Mouse (Mus musculus): Measurements from ENCODE around the gene Wdfy1.

The Wdfy1 gene

DNA sequence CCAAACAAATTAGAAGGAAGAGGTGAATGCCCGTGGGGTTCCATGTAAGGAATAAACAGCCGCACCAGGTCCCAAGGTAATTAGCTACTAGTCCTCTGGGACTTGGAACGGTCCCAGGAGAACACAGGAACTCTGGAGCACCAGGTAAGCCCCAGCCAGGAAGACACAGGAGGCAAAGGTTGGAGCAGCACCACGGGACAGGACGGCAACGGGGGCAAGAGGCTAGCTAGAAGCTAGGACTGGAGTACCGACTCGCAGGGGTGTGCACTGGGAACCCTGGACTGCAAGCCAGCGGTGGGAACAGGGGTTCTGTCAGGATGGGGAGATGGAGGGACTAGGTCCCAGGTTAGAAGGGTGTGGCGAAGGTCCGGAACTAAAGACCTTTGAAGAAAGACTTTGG, 15.3 kb downstream of the Wdfy1 start:
- no peak for DNase-seq

DNA sequence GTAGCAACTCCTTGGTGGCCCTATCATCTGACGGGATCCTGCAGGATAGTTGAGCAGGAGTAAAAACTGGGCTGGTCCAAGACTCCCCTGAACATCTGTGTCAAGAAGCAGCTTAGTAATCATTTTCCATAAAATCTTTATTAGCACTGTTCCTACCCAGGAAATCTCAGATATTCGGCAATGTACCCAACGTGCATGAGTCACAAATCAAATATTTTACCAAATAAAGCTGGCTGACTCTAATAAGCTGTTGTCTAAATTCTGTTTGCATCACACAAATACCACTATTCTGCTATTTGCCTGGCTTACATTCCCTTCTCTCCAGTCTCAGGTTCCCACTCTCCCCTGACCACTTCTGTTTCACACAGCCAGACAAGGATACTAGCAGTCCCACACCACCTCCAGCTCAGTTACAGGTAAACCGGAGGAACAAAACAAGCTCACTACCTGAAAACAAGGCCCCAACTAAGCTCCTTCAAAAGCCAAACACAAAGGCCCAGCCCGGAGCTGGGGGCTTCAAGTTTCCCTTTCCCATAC, 16.4 kb downstream of the Wdfy1 start:
- no peak for DNase-seq

DNA sequence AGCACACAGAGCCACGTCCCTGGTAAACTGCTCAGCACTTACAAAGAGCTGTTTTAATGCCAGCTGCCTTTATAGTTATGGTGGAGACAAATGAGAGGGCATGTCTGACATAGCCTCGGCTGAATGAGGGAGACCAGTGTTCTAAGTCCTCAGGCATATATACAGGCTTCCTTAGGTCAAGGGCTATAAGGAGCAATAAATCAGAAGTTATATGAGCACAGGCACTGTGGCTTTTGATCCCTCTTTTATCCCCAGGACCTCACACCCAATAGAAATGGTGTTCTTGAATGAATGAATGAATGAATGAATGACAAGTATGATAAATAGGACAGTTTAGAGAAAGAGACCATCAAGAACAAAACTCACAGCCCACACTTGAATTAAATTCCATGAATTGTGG, 16.9 kb downstream of the Wdfy1 start:
- no peak for DNase-seq

DNA sequence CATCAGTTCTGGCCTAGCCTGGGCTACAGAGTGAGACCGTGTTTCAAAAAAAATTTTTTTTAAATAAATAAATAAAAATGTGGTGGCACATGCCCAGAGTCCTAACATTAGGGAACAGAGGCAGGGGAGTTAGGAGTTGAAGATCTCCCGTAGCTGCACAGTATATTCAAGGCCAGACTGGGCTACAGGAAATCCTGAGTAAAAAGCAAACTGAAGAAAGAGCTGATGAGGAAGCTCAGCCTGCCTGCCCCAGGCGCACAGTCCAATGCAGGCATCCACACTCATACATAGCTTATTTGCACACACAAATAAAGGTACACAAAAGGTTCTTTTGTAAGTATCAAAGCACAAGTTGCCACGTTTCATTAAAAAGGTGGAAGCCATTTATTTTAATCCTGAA, 18.3 kb downstream of the Wdfy1 start:
- no peak for DNase-seq

DNA sequence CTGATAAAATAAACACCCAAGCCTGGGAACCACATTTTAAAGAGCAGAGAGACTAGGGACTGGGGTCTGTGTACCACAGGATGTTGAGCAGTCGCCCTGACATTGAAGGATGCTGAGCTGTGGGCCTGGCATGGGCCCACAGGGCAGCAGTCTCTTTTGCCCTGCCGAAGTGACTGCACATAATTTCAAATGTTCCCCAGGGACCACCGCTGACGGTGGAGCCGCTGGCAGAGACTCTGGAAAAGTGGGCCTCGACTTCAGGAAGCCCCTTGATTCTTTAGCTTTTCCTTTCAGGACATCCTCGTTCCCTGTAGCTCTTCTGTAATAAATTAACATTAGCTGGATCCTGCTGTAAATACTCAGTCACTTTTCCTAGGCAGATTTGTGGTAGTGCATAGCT, 18.8 kb downstream of the Wdfy1 start:
- no peak for DNase-seq

DNA sequence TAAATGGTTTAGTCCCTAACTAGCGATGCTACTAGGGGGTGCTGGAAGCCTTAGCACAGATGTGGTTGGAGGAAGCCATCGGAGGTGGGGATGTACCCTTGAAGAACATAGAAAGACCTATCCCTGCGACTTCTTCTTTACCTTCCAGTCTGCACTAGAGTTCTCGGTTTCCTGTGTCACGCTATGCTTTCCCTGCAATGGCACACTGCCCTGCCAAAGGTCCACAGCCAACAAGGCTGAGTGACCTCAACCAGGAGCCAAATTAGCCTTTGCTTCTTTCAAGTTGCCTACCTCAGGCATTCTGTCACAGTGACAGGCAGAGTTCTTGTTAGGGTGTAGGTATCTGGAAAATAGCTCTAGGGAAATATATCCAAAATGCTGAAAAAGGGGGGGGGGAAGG, 19.5 kb downstream of the Wdfy1 start:
- DNase-seq, result no peak

DNA sequence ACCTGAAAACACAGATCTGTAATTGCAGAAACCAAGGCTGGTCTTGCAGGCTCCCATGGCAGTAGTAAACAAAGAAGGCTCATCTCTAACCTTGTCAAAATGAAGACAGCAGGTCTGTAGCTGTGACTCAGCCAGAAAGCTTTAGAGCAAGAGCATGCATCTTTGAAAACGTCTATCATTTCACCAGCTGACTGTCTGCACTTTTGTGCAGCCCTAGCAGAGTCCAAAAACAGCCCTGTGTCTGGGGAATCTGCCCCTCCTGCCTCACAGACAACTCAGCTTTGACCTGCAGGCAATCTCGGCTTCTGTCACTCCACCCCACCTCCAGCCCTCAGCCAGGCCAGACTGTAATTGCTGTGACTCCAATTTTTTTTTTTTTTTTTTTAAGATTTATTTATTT, 20.6 kb downstream of the Wdfy1 start:
- DNase-seq, result no peak

DNA sequence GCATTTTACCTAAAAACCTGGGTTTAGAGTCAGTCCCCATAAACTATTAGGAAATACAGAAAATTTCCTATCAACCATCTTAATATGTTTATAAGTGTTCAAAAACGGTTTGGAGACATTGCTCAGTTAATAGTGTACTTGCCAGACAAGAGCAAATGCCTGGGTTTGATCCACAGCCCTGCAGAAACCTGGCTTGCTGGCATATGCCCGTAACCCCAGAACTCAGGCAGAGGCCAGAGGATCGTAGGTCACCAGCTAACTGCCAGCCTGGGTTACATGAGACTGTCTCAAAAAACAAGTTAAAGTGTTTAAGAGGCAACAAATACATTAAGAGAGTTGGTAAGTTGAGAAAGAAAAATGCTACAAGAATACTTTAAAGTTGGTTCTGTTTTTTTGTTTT, 21.0 kb downstream of the Wdfy1 start:
- DNase-seq, result no peak

DNA sequence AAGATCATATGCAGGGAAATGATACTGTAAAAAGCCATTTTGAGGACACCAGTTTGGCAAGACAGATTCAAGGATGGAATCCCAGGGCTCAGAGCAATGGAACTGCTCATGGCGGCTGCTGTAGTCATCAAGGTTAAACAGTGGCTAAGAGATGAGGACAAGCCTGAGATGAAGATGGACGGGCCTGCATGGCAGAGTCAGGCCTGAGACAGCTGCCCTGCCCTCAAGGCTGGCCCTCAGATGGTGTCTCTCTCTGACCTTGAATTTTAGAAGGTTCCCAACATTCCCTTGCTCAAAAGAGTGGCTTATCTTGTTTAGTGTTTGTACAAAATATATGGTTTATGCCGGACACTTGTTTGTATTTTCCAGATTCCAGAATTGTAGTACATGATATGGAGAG, 22.5 kb downstream of the Wdfy1 start:
- DNase-seq, result no peak

DNA sequence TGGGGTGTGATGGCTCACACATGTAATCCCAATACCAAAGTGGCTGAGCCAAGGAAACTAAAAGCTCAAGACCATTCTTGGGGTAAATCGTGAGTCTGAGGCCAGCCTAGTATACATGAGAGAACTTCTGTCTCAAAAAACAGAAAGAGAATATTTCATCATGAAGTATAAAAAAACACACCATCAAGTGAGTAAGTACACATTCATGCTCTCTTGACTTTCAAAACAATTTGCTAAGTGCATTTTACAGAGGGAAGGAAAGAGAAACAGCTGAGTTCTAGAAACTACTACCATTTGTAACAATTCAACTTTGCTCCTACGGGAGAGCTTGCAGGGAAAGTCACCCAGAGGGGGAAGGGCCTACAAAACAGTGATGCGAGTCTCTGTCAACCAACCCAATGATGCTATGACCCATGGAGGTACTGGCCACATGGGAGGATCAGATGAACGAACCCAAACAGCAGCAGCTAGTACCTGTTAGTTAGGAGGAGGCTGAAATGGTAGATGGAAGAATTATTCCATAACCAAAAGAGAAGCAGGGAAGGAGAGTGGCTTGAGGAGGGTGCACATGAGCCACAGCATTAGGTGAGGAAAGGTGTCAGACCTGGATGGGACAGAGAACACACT, 23.1 kb downstream of the Wdfy1 start:
- DNase-seq, result no peak

DNA sequence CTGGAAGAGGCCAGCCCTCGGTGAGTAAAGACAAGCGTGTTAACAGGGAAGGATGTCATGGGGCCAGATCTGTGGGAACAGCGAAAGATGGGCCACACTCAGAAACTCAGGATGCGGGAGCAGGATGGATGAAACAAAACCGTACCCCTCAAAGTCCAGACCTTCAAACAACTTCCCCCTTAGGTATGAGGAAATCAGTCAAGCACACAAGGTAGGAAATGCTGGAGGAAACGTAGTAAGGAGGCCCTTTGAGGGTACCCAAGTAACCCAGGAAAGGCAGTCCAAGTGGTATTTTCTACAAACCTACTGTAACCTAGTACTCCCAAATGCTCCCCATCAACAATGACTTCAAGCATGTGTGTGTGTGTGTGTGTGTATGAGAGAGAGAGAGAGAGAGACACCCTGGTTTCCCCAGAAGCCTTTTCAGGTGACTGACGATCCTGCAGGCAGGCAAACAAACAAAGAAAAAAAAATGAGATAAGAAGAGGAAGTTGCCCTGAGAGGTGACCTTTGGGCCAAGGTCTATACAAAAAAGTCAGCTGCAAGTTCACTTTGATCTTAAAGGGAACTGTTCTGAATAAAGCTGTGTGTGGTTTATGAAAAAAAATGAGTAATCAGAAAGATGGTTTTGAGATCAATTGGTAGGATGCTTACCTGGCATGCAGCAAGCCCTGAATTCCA, 23.8 kb downstream of the Wdfy1 start:
- peak; percentile 42 to 48 for DNase-seq

DNA sequence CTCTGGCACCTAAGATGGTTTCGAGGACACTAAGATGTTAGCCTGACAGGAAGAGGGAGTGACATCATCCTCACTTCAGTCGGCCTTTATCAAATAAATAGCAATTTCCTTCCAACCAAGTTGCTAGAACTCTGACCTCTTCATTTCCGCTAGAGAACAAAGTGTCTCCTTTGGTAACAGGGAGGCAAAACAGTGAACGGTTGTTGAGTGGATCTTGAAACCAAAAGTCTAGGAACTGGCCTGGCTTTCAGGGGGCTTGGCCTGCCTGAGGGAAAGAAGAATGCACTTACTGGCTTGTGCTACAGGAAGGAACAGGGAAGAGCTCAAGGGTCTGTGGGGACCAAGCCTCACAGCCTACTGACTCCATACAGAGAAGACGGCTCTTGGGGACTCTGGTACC, 24.8 kb downstream of the Wdfy1 start:
- no peak for DNase-seq

DNA sequence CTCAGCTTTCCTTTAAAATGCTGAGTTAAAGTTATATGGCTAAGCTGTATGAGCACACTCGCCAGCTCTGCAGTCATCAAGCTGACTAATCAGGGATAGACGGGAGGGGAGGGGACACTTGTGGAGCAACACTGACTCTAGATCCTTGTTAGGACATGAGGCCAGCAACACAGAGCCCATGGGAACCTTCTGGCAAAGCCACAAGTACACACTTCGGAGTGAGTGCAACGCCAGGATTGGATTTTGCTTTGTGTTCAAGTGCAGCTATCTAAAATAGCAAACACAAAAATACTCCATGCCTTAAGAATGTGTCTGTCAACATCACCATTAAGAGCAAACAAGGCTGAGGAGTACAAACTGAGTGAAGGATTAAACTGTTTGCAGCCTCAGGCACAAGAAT, 29.9 kb downstream of the Wdfy1 start:
- no peak for DNase-seq

DNA sequence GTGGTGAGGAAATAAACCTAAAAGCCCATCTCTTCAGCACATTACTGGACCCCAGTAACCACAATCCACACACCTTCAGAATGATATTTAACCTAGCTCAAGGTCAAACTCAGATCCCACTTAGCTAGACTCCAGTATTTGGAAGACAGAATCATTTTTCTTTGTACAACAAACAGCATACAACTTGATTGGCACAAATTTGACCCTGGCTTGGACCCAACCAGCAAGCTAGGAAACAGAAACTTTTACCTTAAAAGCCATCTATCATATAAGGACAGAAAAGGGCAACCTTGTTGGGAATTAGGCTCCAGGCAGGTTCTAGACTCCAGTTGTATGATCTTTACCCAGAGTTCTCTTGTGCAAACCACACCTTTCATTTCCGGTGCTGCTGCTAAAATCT, 32.6 kb downstream of the Wdfy1 start:
- DNase-seq, result no peak

DNA sequence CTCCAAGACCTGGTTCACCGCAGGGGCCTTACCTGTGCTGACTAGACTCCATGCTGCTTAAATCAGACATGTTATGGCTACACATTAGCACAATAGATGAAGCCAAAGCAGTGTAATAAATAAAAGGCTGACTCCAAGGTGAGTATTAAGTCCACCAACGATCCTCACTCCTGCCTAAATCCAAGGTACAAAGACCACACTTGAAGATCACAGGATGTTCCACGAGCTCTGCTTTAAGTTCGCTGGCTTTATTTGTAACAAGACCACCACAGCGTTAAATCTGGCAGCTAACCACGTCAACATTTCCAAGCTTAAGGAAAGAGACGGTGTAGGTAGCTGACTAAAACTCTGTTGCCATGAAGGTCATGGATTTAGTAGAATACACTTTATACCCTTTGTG, 33.0 kb downstream of the Wdfy1 start:
- no peak for DNase-seq

DNA sequence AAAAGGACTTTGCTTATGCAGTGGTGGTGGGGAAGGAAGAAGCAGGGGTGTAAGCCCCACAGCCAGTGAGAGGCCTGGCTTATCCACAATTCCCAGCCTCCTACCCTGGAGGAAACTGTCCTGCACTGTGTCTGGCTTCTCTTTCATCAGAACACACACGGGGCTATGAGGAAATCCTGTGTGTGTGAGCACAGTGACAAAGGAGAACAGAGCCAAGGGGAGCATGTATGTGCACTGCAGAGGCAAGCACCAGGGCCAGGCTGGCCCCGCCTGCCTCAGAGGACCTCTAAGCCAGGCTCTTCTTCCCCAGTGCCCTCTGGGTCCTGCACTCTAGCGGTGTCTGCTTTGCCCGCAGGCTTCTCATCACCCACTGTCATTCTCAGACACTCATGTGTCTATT, 34.9 kb downstream of the Wdfy1 start:
- DNase-seq, result no peak

DNA sequence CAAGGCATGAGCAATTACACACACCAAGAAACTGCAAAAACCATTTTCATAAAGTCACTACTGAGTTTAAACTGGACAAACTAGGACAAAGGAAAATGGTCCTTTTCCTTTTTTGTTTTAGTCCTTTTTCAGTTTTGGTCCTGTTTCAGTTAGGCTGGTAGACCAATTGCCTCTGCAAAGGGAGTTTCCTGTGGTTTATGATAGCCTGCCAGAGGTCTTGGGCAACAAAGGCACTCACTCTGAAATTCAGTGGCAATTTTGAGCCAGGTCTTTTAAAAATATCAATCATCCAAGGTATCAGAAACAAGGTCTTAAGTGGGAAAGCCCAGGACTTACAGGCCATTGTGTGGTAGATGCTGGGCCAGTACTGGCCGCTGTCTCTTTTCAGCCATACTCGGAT, 36.2 kb downstream of the Wdfy1 start:
- no peak for DNase-seq

DNA sequence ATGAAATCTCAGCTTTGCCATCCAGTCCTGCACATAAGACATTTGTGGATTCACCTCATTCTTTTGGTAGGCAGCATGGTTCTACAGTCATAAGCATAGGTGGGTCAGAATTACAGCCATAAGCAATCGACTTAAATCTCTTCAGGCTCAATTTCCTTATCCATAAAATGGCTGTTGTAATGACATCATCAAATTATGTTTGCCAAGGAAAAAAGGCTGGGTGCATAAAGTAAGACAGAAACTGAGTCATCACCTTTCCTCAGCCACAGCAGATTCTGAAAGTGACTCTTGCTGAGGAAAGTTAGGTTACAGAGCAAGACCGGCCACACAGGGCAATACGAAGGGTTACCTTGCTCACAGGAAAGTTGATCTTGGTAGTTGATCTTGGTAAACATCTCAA, 39.5 kb downstream of the Wdfy1 start:
- no peak for DNase-seq

DNA sequence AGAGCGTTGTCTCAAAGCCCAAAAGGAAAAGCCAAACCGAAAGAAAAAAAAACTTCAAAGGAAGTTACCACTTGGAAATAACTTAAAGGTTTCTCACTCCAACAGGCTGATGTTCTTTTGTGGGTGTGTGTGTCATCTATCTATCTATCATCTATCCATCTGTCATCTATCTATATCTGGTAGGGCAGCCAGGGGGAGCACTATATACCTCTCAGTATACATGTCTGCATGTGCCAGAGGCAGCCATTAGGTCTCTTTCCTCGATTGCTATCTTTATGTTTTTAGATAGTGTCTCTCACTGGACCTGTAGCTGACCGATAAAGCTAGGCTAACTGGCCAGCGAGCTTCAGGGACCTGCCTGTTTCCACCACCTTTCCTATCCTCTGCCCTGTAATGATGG, 41.1 kb downstream of the Wdfy1 start:
- peak; percentile 26 to 35 for DNase-seq

DNA sequence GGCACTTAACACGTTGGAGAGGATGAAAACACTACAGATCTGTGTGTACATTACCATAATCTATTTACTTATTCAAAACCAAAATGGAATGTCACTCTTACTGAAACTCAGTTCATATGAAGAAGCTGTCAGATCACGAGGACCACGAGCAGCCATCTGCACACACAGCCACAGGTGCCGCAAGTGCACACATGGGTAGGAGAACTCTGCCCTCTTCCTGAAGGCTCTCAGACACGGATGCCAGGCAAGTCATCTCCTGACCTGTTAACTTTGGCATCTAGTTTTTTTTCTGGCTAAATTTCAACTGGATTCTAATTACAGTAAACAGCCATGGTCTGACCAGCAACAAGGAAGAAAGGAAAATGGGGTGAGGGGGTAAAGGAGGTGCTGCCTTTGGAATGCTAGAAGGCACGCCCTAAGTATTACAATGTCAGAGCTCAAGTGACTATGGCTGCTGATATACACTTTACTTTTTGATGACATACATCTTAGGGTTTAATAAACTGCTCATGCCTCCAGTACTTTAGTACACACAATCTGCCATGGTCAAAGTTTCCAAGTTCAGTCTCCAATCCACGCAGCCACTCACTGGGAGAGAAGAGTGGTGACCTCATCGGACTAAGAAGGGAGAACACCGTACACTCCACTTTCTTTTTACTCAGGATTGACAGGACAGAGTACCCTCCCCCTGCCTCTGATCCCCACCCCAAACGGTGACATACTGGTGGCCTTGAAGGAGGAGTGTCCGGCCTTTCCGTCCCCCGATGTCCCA, 61.6 kb downstream of the Wdfy1 start:
- DNase-seq, result no peak

DNA sequence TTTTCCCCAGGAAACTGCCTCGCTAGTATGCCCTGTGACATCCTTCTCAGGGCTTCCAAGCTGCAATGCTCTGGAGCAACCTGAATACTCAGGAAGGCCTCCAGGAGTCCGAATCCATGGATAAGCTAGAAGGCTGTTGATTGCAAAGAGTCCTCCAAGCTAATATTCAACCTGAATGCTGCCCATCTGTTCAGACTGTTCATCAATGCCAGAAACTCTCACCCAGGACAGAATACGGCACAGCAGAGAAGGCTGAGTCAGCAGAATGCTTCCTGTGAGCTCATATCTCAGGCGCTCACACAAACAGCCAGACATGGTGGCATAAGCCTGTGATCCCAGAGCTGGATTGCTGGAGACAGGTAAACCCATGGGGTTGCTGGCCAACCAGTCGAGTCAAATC, 62.9 kb downstream of the Wdfy1 start:
- no peak for DNase-seq

DNA sequence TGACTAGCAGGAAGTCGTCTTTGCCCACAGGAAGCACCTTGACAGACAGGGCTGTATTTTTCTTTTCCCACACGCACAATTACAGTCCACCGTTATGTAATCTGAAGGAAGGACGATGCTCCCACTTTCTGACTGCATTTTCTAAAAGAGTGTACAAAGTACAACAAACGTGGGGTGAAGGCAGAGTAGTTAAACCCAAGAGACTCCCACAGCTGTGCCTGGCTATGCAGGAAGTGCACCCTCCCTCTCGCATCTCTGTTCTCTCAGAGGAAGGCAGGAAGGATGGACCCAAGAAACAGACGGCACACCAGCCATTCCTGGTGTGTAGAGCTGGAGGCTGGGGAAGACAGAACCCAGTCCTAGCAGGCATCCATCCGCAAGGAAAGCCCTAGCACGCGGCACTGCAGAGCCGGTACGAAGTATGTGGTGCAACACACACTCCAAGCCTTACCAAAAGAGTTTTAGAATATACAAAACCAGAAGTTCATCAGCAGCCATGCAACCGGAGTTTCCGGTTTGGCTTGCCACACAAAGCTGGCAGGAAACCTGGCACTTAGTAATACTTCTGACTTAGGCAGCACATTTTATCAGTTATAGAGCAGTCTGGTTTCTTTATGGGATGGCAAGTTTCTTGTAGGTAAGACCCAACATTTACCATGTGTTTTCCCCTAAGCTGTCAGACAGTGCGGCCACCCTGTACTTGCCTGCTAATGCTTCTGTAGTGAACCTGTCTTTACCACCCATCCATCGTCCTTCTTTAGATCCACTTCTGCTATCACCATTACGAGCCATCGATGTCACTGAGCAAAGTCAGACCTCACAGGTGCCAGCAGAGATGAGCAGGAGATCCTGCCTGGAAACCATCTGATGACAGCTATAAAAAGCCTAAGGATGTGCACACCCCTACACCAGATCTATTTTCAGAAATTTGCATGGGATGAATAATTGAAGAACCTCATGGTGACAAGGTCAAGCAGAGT, 64.5 kb downstream of the Wdfy1 start:
- DNase-seq, result peak; percentile 27 to 31

DNA sequence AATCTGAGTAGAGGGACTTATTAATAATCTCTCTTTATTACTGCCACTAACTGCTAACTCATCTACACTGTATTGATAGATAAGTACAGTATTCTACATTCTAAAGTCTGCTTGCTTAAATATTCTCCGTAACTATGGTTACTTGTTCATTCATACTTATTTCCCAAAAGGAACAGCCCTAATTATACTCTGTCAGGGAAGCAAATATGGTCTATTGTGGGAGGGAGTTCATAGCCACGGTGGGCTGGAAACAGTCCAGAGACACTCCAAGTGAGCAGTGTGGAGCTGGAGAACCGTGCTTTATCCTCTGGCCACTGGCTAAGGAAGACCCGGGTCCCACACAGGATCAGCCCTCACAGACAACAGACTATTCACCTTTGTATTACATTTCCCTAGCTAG, 65.3 kb downstream of the Wdfy1 start:
- no peak for DNase-seq
